Comparison of ENCODE assay signal across 8 mouse cellular contexts in the genomic region with DNA sequence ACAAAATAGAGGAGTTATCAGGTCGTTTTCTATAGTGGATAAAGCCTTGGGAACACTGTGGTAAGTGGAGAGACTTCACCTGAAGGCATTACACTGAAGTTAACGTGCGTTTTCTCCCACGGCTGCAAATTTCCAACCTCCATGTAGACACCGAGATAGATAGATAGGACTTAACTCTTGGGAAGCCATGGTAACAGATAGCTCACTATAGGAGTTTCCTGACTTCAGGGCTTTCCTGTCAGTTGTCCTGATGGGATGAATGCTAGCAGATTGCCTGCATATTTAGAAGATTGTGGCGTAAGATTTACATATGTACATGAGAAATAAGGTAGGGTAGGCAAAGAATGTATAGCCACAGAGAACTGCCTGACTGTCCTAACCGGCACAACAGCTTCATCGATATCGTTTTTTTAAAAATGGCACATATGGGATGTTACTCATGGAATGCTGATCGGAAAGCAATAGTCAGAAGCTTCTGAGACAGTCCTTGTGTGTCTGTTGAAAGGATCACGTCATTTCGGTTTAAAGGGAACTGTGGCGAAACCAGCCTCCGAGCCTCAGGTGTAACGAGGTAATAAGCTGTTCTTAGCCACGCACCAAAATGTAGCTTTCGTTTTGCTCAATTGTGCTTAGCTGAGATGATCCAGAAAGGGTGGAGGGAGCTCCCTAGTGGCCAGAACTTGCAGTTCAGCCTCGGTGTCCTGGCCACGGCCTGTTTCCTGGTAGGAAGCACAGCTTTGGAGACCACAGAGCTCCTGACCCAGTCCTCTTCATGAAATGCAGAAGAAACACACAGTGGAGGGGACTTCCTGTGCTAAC.
DNase-seq lines count a peak whose midpoint lies in the region; ATAC-seq and TF ChIP-seq lines count a peak whose summit lies in the region.

No protein-coding gene starts in this region.

- peak overlapping the region; percentile 51 for H3K4me3 ChIP-seq in erythroblast, embryonic 14.5 days (replicated peaks)
- peak overlapping the region; percentile 41 for H3K4me3 ChIP-seq in heart, embryonic 11.5 days (ENCODE audit: low read depth, low read length)
- peak overlapping the region; percentile 45 for H3K4me3 ChIP-seq in kidney, embryonic 16.5 days (ENCODE audit: low read length)
- H3K4me3 ChIP-seq in liver, adult 2 months (ENCODE audit: insufficient read depth, low read depth, low read length): peak overlapping the region; percentile 44
- peak overlapping the region; percentile 13 for H3K4me3 ChIP-seq in myocyte

- H3K9ac ChIP-seq in heart, embryonic 11.5 days (ENCODE audit: low read depth, low read length): 0 out of 2 replicates have a peak overlapping the region, but pooled peaks have one; percentile 40
- peak overlapping the region; percentile 50 for H3K9ac ChIP-seq in kidney, embryonic 16.5 days (replicated peaks; ENCODE audit: low read length)
- peak overlapping the region; percentile 4; the same call in 1 of the 2 replicates for H3K9ac ChIP-seq in liver, adult 2 months (ENCODE audit: low read depth, low read length)

- ATAC-seq in heart, embryonic 11.5 days (replicated peaks; ENCODE audit: insufficient number of reproducible peaks, low FRiP score, low TSS enrichment): 0 out of 2 replicates have a peak, but pooled peaks have one; percentile 46
- ATAC-seq in kidney, embryonic 16.5 days (ENCODE audit: low FRiP score, low TSS enrichment): peak; percentile 91; the same call in 1 of the 2 replicates

- no peaks in the 10 kb centered on the region for H3K79me2 ChIP-seq in liver, adult 2 months (ENCODE audit: control insufficient read depth, insufficient read depth, low read length)
- H3K79me2 ChIP-seq in myocyte (ENCODE audit: control insufficient read depth, insufficient read depth): no peaks in the 10 kb centered on the region

- no peaks in the 10 kb centered on the region for H3K9me3 ChIP-seq in erythroblast, embryonic 14.5 days (ENCODE audit: control insufficient read depth, low read length)
- no peaks in the 10 kb centered on the region for H3K9me3 ChIP-seq in heart, embryonic 11.5 days (replicated peaks; ENCODE audit: control insufficient read depth, low read length)
- H3K9me3 ChIP-seq in kidney, embryonic 16.5 days (ENCODE audit: low read length): no peaks in the 10 kb centered on the region

- no peak overlapping the region for H3K27ac ChIP-seq in heart, embryonic 11.5 days (ENCODE audit: low read depth, low read length)
- H3K27ac ChIP-seq in kidney, embryonic 16.5 days (ENCODE audit: low read length): no peak overlapping the region
- no peak overlapping the region for H3K27ac ChIP-seq in liver, adult 2 months (replicated peaks; ENCODE audit: insufficient read depth, low read depth, low read length)

- 40% methylated on average over 19 of the region's 19 CpGs for WGBS in heart, embryonic 11.5 days (ENCODE audit: insufficient replicate concordance)
- 38% methylated on average over 19 of the region's 19 CpGs for WGBS in kidney, embryonic 16.5 days
- 27% methylated on average over 19 of the region's 19 CpGs for WGBS in liver, adult 2 months

- H3K4me1 ChIP-seq in erythroblast, embryonic 14.5 days (ENCODE audit: control insufficient read depth): no peaks in the 10 kb centered on the region
- no peaks in the 10 kb centered on the region for H3K4me1 ChIP-seq in heart, embryonic 11.5 days (ENCODE audit: control insufficient read depth, insufficient read depth, low read length)
- no peaks in the 10 kb centered on the region for H3K4me1 ChIP-seq in kidney, embryonic 16.5 days (ENCODE audit: insufficient read depth, low read length)
- H3K4me1 ChIP-seq in liver, adult 2 months (ENCODE audit: control insufficient read depth, insufficient read depth, low read length): peaks cover 2% of the 10 kb centered on the region; the same call in 1 of the 2 replicates

- no peaks in the 10 kb centered on the region for H3K27me3 ChIP-seq in erythroblast, embryonic 14.5 days (ENCODE audit: control insufficient read depth)
- H3K27me3 ChIP-seq in heart, embryonic 11.5 days (ENCODE audit: control insufficient read depth, insufficient read depth, low read length): no peaks in the 10 kb centered on the region
- no peaks in the 10 kb centered on the region for H3K27me3 ChIP-seq in kidney, embryonic 16.5 days (ENCODE audit: insufficient read depth, low read length)
- H3K27me3 ChIP-seq in liver, adult 2 months (ENCODE audit: control insufficient read depth, insufficient read depth, low read length): no peaks in the 10 kb centered on the region
- H3K27me3 ChIP-seq in myocyte (ENCODE audit: control insufficient read depth, insufficient read depth, insufficient read length): no peaks in the 10 kb centered on the region
- no peaks in the 10 kb centered on the region for H3K27me3 ChIP-seq in splenic B cell, adult 2 months (ENCODE audit: control insufficient read depth, insufficient read depth, low read length, poor library complexity, severe bottlenecking)

- H3K4me2 ChIP-seq in heart, embryonic 11.5 days: peak overlapping the region; percentile 67
- H3K4me2 ChIP-seq in kidney, embryonic 16.5 days (replicated peaks; ENCODE audit: low read depth, low read length): peak overlapping the region; percentile 54
- peak overlapping the region; percentile 74 for H3K4me2 ChIP-seq in myocyte (ENCODE audit: low read depth)

- H3K36me3 ChIP-seq in erythroblast, embryonic 14.5 days (ENCODE audit: control insufficient read depth): no peaks in the 10 kb centered on the region
- no peaks in the 10 kb centered on the region for H3K36me3 ChIP-seq in heart, embryonic 11.5 days (ENCODE audit: control insufficient read depth, insufficient read depth, low read length)
- H3K36me3 ChIP-seq in kidney, embryonic 16.5 days (ENCODE audit: insufficient read depth, low read length): no peaks in the 10 kb centered on the region
- H3K36me3 ChIP-seq in liver, adult 2 months (ENCODE audit: control insufficient read depth, insufficient read depth, low read length): no peaks in the 10 kb centered on the region
- no peaks in the 10 kb centered on the region for H3K36me3 ChIP-seq in myocyte (ENCODE audit: control insufficient read depth, insufficient read depth)
- no peaks in the 10 kb centered on the region; the same call in 1 of the 2 replicates for H3K36me3 ChIP-seq in splenic B cell, adult 2 months (ENCODE audit: control insufficient read depth, insufficient read depth, low read length, poor library complexity, severe bottlenecking)

- TF ChIP-seq POLR2A in liver, adult 2 months (IDR thresholded peaks at IDR 0.05; ENCODE audit: extremely low read depth, insufficient read depth, low read length): no peak
- no peak for TF ChIP-seq POLR2A in myocyte (IDR thresholded peaks at IDR 0.05; ENCODE audit: insufficient read length, low read depth)

- no peak overlapping the region for H3ac ChIP-seq in myocyte (ENCODE audit: control insufficient read depth, insufficient read length)

- TF ChIP-seq CTCF in liver, adult 2 months (IDR thresholded peaks at IDR 0.05; ENCODE audit: low read depth, low read length): peak; percentile 94

- peak; percentile 84 to 87 for DNase-seq in B cell, adult 2 months
- peak; percentile 95 for DNase-seq in brain, adult 2 months (ENCODE audit: low read depth, low spot score)
- peak; percentile 76 for DNase-seq in liver, adult 2 months (ENCODE audit: extremely low read depth, low read depth, low spot score)
- DNase-seq in splenic B cell, adult 2 months (ENCODE audit: low read depth, low spot score): peak; percentile 89

TF ChIP-seq in myocyte, 11 proteins besides CTCF, POLR2A, EP300 and RAD21:
- TF ChIP-seq CEBPB (IDR thresholded peaks at IDR 0.05; ENCODE audit: insufficient read depth, poor library complexity, severe bottlenecking) (no peak), SRF (IDR thresholded peaks at IDR 0.05; ENCODE audit: control insufficient read depth, insufficient read length, low read depth) (no peak), MYOD1 (IDR thresholded peaks at IDR 0.05; ENCODE audit: control insufficient read depth in 1 of 3, insufficient read length in 2 of 3, low read depth in 2 of 3) (no peak), MYOG (IDR thresholded peaks at IDR 0.05; ENCODE audit: control insufficient read depth in 1 of 3, insufficient read depth in 1 of 3, insufficient read length in 2 of 3, low read depth in 2 of 3) (no peak)
TF ChIP-seq in myocyte: peak in this region for 0.
